Mouse (Mus musculus) frontal cortex, postnatal 25 days (tissue): Measurements from ENCODE around the gene Frrs1.

Experiments used
- DNase-seq, 2 experiments: peaks; one replicate each; pipeline ENCODE4 v3.0.0; 2022; ENCODE audit warnings: low spot score in 2 of 2

Gene Frrs1

DNA sequence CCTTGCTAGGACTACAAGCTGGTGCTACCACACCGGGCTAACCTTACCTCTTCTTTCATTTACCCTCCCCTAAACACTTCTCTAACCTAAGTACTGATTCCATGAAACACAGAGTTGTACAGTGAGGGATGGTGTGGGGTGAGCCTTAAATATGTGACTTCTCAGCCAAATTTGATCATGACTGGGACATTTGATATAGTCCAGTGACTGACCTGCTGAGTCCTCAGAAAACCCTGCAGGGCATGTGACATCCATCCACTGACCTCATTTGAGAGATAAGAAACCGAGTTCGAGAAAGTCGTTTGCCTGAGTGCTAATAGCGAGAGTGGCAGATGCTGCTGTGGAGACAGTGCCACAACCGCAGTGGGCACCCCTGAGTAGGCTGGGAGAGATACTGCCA, 55.1 kb downstream of the Frrs1 start:
- DNase-seq: no peak

DNA sequence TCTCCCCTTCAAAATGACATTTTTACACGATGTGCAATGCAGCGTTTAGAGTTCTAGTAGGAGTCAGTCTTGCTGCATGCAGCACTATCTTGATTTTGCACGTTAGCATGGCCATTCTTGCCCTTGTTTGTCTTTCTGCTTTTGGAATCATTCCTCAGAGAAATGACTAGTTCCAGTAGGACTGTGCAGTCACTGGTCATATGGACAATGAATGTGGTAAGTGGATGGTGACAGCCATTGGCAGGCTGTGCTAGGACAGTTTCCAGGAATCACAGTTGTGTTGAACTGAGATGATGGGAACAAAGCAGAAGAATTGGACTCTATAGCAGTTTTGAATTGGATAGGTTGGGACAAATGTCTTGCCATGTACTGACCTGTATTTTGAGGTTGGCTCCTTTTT, 55.7 kb downstream of the Frrs1 start:
- no peak for DNase-seq

DNA sequence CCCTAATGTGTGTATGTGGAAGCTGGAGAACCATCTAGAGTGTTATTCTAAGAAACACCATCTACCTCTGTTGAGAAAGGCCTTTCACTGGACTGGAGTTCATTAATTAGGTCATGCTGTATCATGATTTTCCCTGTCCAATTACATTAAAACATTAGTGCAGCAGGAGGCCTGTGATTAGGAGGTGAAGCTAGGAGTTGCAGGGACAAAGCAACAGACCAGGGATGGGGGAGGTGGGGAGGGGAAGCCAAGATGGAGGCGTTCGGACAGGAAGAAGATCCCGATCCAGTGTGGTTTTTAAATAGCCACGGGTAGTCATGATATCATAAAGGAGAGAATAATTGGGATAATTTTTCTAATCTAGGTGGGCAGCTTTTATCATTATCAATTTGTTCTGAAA, 57.8 kb downstream of the Frrs1 start:
- DNase-seq: no peak

DNA sequence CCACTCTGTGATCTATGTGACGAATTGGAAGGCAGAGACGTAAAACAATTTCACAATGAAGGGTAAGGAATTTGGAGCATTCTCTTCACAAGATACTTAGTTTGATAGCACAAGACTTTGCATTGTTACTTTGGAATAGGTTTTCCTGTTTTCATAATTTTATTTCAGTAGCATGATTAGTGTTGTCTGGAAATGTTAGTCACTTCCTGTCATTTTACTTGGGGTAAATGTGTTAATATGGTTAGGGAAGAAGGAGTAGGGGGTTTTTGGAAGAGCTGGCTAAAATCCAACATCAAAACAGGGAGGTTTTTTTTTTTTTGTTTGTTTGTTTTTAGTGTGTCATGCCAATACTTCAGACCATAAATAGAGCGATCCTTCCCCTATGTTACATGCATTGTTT, 62.3 kb downstream of the Frrs1 start:
- DNase-seq: no peak

DNA sequence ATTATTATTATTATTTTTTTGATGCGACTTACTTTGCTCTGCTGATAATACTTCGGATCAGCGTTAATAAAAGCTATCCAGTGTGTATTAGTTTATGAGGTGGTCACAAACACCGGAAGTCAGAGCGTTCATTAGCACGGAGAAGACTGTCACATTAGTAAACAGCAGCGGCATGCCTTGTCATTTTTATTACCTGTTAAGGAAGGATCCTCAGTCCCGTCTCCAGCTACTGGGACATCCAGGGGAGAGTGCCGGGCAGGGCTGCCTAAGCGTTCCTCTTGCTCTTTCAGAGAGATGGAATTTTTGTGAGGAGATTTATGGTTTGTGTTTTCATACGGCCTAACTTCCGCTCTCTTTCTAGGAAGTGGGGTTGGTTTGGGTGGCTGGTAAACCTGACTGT, 63.8 kb downstream of the Frrs1 start:
- no peak for DNase-seq

DNA sequence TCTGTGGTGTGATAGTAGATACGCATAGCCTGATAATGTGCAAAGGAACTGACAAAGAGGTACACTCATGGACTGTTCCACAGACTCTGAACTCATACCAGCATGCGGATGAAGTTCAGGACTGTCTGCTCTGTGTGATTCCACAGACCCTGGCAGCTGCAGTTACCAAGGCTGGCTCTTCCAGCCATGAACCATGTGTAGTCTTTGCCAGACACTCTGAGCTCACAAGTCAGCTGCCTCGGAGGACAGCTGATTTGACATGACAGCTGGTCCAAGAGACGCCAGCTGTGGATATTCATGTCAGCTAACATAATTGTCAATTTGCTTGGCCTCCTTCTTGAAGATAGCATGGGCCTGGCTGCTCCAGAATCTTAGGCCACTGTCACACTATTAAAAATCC, 69.7 kb downstream of the Frrs1 start:
- DNase-seq: no peak

DNA sequence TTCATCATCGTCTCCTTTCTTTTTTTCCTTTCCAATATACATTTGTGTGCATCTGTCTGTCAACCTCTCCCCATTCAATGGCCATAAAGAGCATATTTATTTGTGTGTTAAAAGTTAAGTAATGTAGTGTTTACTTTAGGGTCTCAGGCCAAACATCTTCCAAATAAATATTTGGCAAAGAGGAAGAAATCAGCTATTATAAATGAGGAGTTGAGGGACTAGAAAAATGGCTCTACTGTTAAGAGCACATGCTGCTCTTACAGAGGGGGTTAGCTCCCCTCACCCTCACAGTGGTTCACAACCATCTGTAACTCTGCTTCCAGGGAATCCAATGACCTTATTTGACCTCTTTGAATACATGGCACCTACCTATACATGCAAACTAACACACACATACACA, 73.9 kb downstream of the Frrs1 start:
- no peak for DNase-seq

DNA sequence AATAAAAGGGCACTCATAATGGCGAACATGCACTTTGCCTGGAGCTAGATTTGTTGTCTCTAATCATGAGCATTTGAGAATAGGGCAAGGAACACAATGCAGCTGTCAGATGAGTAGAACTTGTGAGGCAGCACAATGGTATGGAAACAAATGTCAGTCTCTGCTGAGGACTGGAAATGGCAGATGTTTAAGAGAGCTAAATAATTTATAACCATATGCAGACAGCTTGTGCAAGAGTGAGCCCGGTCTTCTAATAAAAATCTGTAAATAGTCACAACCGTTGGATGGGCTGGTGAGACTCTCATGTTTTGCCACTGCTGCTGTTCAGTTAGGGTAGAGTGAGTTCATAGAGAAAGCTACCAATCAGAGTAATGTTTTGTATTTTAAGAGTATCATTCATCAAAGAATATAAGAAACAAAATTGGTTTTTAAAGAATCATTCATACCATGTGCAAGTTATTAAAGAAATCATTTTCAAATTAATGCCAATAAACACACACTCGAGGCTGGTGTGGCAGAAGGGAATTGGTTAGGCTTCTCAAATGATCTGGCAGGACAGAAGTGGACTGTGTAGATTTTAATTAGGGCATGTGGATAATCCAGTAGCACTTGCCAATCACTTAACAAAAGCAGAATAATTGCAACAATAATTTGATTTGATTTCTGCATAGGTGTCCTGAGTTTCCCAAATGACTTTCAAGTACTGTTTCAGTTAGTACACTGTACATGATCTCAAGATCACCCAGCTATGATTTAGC, 77.8 kb downstream of the Frrs1 start:
- no peak for DNase-seq

DNA sequence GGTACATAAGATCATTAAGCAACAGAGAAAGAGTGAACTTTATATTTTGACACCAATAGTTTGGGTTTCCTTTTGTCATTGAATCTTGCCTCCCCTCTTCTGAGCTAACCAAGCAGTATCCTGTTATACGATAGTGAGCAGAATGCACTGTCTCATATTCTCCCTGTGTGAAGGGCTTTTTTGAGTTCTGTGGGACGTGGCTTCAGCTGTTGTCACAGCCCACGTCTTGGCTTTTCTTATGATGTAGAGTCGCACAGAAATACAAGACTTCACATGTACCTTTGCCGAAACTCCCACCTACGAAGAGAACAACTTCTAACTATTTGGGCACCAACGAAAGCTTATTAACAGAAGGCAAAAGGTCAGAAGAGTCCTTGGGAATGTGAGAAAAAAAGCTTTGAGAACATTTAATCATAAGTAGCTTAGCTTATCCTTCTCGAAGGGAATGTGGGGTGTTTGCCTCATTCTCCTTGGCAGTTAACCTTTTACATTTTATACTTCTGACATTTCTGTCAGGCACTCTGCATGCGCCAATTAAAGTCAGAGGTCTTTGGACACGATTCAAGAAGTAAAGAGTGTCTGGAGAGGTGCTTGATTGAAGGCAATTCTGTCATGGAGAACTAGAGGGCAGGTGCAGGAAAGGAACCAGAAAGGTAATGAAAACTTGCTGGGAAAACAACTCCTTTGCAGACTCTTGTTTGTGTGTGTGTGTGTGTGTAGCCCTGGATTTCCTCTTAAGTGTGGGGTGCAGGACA, 81.7 kb downstream of the Frrs1 start:
- DNase-seq: no peak

DNA sequence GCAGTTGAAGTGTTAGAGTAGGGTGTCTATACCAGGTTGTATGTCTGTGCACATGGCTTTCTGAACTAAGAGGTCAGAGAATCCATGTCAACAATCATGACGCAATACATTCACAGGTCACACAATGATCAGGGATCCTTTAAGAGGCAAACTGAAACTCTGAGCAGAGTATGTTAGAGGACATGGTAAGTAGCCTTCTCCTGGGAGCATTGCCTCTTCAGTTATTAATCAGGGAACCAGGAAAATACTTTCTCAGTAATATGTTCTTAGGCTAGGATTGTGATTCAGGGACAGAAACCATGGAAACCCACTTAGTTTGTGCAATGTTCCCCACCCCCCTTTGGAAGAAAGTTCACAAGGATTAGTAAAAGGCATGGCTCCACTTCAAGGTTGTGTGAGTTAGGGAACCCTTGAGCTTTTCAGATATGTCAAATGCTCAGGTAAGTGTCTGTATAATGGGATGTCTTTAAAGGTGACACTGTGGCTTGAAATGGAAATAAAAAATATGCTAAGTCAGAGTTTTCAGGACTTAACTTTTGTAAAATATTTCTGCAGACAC, 82.4 kb downstream of the Frrs1 start:
- no peak for DNase-seq

DNA sequence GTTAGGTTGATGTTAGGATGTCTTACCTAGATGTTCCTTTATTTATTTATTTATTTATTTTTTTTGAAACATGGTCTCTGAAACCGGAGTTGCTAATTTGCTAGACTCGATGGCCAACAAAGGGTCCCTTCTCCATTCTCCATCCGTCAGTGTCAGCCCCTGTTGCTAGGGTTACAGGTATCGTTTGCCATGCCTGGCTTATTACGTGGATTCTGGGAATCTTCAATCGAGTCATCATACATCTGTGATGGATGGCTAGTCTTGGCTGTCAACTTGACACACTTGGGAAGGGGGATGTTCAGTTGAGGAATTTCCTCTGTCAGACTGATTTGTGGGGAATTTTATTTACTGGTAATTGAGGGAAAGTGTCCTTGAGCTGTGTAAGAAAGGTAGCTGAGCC, 83.5 kb downstream of the Frrs1 start:
- no peak for DNase-seq

DNA sequence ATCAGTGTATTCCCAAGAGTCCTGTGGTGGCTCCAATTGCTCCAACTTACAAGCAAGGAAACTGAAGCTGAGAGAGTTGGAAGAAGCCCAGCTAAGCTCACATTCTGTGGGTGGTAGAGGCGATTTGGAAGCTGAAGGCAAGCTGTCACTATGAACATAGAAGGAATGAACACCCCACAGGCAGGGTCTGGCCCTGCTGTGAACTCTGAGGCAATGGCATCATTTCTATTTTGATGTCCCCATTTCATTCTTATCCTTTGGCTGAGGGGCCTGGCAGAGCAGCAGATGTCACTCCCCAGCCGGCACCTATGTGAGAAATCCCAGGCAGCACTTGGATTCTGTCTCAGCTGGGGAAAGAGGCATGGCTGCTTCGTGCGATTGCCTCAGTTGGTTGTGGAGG, 84.2 kb downstream of the Frrs1 start:
- no peak for DNase-seq

DNA sequence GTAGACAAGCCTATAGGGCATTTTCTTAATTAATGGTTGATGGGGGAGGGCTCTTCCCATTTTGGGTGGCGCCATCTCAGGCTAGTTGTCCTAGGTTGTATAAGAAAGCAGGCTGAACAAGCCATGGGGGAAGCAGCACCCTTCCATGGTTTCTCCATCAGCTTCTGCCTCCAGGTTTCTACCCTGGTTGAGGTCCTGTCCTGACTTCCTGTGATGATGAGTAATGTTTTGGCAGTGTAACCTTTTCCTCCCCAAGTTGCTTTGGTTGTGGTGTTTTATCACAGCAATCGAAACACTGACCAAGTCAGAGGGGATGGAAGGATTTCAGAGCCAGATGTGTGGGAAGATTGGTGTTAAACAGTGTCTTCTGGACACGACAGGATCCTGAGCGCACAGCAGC, 87.2 kb downstream of the Frrs1 start:
- DNase-seq: no peak

DNA sequence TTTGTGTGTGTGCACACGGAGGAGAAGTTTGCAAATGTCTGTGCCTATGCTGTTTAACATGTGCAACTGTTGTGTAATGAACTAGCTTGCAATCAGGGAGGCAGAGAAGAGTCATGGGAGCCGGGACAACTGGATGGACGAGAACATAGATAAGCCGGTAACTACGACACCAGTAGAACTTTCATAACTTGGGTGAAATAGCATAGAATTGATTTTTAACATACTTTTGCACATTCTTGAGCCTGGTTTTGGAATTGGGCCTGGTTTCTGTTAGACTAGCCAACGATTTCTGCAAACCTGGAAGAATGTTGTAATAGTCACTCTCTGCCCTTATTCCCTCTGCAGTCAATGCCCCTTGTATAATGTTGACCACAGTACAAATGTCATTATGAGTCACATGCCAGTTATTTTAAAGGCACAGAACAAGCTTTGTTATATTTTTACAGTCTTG, 91.4 kb downstream of the Frrs1 start:
- no peak for DNase-seq

DNA sequence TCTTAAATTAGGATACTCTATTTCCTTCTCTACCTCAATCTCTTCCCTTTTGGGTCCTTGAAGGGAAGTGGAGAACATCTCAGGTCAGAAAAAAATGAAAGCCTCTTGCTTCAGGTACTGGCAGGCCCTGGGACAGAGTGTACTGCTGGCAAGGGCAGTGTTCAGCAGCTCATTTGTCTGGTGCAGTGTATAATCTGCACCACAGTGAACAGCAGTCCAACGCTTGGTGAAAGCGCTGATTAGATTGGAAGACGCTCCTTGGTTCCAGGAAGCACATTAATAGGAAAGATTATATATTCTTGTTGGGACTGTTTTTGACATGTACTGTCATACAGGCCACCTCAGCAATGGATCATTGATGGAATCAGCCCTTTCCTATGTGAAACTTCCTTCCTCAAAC, 92.2 kb downstream of the Frrs1 start:
- DNase-seq: no peak

DNA sequence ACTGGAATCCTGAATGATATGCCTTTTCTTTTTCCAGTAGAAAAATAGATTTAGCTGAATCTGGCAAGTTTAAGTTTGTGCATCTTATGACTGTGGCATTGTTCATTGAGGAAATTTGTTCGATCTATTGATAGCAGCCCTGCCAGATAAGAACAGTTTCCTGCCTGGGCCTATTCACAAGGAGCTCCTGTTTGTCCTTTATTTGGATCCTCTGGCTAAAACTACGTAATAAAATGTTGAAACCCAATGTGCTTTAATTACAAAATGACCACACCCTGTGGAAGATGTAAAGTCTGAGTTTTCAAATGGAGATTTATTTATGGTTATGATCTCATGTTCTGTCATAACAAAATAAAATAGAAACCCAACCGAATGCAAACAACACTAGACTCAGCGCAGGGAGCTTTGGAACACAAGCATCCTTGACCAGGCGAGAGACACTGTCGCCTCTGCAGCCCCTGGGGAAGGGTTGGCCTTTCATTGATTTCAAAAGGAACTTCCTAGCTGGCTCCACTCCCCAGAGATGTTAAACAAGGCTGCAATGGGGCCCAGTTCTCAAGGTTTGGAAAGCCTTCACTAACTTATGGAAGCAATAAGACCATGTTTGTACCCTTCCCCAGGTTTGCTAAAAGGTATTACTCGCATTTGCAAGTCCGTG, 93.1 kb downstream of the Frrs1 start:
- no peak for DNase-seq

DNA sequence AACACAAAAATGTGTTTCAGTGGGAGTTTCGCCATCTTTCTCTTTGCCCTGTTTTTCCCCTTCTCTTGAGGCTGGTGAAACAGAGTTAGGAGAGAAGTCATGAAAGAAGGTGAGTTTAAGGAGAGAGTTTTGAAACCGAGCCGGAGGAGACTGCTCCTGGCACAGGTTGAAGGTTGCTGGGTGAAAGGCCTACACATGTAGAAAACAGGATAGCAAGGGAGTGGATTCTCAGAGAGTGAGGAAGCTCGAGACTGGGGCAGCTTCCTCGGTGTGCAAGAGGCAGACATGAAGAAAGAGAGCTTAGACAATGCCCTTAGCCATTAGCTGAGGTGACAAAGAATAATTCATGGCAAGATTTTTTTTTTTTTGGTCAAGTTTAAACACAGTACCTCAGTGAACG, 94.1 kb downstream of the Frrs1 start:
- DNase-seq: no peak

DNA sequence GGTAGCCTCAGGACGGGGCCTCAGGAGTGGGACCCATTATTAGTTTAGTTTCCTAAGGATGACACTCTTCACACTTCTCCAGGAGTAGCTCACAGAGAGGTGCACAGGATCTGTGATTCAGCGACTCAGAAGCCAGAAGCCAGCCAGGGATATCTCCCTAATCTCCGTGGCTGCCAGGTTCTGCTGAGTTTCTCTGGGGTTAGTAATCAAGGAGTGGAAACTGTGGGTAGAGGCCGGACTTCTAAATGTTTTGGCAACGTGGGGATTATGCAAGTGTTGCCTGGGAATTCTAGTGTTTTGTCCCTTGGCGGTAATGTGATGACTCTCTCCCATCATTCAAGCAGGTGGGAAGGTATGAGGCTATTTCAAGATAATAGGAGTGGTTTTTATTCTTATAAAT, 95.8 kb downstream of the Frrs1 start:
- DNase-seq: no peak
